Mouse (Mus musculus): ENCODE results near the gene Myo5c.

Gene Myo5c

DNA sequence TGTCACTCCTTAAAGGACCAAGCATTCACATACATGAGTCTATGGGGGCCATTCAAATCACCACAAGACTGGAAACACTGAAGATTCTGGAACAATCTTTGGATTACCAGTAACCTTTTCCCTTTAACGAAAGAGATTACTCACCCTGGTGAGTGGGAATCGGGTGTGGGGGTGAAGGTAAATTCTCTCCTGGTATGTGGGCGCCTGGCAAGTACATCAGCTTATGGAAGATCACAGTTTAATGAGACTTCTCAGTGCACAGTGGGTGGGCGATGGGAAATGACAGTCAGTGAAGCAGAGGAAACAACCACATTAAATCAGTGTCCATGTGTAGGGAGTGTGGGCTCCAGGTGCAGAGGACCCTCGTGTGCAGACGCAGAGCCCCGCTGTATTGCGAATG, 99.0 kb downstream of the Myo5c start:
- no peak for DNase-seq

DNA sequence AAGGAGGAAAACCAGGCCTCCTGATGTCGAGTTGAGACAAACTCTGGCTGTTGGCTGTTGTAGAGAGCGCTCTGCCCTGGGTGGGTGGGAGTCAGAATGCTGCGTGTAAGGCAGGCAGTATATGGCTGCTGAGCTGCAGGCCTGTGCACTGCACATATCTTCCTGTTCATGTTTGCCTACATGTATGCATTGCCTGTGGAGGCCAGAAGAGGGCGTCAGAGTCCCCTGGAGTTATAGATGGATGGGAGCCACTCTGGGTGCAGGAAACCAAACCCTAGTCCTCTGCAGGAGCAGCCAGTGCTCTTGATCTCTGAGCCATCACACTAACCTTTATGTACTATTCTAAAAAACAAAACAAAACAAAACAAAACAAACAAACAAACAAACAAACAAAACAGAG, 102.6 kb downstream of the Myo5c start:
- no peak for DNase-seq

DNA sequence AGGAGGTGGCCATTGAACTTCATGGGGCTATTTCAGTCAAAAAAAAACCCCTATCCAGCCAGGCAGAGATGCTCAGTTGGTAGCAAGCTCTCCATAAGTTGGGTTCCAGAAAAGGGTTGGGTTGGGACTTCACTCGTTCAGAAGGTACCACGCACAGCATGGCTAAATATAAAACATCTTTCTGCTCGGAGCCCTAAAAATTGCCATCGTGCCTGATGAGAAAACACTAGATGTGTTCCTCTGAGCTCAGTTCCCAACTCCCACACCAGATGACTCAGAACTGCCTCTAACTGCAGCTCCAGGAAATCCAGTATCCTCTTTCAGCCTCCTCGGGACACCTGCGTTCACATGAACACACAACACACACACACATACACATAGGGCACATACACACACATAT, 106.2 kb downstream of the Myo5c start:
- DNase-seq = no peak

DNA sequence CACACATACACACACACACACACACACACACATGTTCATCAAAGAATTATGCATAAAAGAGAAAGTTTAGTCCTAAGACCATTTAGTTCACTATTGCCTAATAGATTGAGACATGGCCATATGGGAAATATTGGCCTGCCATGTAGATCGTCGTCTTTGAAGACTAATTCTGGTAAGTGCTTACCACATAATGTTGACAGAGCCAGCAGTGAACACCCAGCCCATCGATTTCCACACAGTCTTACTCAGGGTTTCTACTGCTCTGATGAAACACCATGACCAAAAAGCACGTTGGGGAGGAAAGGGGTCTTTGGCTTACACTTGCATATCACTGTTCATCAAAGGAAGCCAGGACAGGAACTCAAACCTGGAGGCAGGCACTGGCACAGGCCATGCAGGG, 110.6 kb downstream of the Myo5c start:
- no peak for DNase-seq

DNA sequence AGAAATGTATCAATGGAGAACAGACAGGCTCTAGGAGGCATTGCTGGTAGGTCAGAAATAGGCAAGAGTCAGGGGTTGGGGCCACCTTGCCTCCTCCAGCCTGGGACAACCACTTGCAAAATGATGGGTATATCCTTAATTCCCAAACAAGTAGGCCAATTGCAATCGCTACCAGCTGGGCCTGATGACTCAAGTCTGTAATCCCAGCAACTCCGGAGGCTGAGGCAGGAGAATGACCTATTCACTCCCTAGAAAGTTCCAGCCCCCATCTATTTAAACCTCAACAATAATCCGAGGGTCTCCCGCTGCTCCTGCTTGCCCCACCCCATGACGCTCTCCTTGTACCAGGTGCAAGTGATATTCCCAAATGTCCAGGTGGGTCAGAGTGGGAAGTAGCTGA, 115.6 kb downstream of the Myo5c start, which contains the start of gene Bcl2l10:
Gene Bcl2l10, plus strand, starts transcription at position 301 of the 400 bp plus-strand sequence.
- DNase-seq = no peak

DNA sequence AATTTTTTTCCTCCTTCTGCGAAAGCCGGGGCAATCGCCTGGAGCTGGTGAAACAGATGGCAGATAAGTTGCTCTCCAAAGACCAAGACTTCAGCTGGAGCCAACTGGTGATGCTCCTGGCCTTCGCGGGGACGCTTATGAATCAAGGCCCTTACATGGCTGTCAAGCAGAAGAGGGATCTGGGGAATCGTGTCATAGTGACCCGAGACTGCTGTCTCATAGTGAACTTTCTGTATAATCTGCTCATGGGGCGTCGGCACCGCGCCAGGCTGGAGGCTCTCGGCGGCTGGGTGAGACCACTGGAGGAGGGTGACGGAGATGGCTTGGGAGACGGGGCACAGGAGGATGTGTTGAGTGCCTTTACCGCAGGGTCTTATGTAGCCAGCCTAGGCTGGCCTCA, 116.2 kb downstream of the Myo5c start:
- no peak for DNase-seq

DNA sequence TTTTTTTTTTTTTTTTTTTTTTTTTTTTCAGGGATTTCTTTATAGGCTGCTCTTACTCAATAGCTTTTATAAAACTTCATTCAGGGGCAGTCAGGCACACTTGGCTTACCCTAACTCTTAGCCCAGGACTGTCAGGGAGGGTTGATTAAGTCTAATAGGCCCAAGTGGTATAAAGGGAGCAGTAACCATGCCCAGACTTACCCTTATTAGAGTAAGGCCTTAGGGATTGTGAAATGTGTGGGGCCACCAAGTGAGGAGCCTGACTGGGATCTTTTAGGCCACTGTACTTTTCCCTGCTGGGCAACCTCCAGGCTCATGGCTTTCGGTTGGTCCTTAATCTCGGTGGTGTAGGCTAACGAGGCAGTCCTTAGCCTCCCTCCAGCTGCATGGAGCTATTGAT, 116.8 kb downstream of the Myo5c start:
- no peak for DNase-seq

DNA sequence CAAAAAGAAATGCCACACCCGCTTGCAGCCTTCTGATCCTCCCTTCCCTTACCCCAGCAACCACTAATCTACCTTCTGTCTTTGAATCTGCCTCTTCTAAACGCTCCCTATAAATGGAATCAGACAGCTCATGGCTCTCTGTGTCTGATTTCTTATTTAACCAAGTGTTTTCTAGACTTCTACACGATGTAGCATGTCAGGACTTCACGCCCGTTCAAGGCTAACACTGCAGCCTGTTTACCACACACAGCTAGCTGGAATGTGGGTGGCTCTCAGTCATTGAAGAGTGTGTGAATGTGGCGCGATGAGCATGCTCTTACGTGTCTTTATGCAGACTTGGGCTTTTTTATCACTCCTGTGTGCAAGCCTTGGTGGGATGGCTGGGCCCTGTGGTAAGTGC, 121.3 kb downstream of the Myo5c start:
- no peak for DNase-seq

Data from kidney, postnatal 36 days (tissue).